Comparison of ENCODE assay signal across 11 mouse cellular contexts in genomic region chr4:154425284-154425683, GRCm38 (mm10).
DNase-seq lines count a peak whose midpoint lies in the region; ATAC-seq and TF ChIP-seq lines count a peak whose summit lies in the region.
"Had no signal": no experiment of that assay in that cellular context is flagged by ENCODE, and none has a peak within 500 bp of the region (broad histone marks: within the 10 kb centered on the region; RNA-seq: fewer than 3 reads in every experiment).

No protein-coding gene starts in this region.

- no peak for TF ChIP-seq CTCF in embryonic fibroblast, embryonic 13.5 days (IDR thresholded peaks at IDR 0.05; ENCODE audit: borderline replicate concordance, insufficient read depth, low read length)

- WGBS in limb, embryonic 13.5 days, result 38% methylated on average over 17 of the region's 17 CpGs

- peak overlapping the region; percentile 88 for H3K27ac ChIP-seq in embryonic fibroblast, embryonic 13.5 days (ENCODE audit: insufficient read depth, low read length)
- H3K27ac ChIP-seq in limb, embryonic 13.5 days, result peak overlapping the region; percentile 52; the same call in 1 of the 2 replicates
- H3K27ac ChIP-seq: liver, embryonic 12.5 days; midbrain, embryonic 12.5 days had no signal

- peaks cover 22% of the 10 kb centered on the region for H3K4me1 ChIP-seq in embryonic fibroblast, embryonic 13.5 days (ENCODE audit: control insufficient read depth, insufficient read depth, low read length)
- peaks cover 60% of the 10 kb centered on the region for H3K4me1 ChIP-seq in limb, embryonic 13.5 days

- no peak for TF ChIP-seq POLR2A in embryonic fibroblast, embryonic 13.5 days (IDR thresholded peaks at IDR 0.05; ENCODE audit: low read depth, low read length)

- peaks cover 15% of the 10 kb centered on the region for H3K27me3 ChIP-seq in limb, embryonic 13.5 days

- no peak overlapping the region; the same call in 1 of the 2 replicates for H3K9ac ChIP-seq in limb, embryonic 13.5 days
- H3K9ac ChIP-seq: liver, embryonic 12.5 days; midbrain, embryonic 12.5 days had no signal

- ATAC-seq in limb, embryonic 13.5 days (ENCODE audit: low FRiP score, low read depth), result no peak
- no peak for ATAC-seq in monocyte, adult 5-6 weeks (replicated peaks; ENCODE audit: insufficient number of reproducible peaks, low FRiP score, low TSS enrichment, poor library complexity, severe bottlenecking)
- ATAC-seq: liver, embryonic 12.5 days had no signal

- H3K36me3 ChIP-seq in limb, embryonic 13.5 days, result peaks cover under 1% of the 10 kb centered on the region; the same call in 1 of the 2 replicates
- H3K36me3 ChIP-seq: liver, embryonic 12.5 days; midbrain, embryonic 12.5 days had no signal

- peak overlapping the region; percentile 27; the same call in 1 of the 2 replicates for H3K4me2 ChIP-seq in limb, embryonic 13.5 days (replicated peaks)
- H3K4me2 ChIP-seq: liver, embryonic 12.5 days; midbrain, embryonic 12.5 days had no signal

- peak; percentile 55 for DNase-seq in left cerebral cortex, adult 18-20 months (ENCODE audit: low spot score in 2 of 2)
- DNase-seq in left cerebral cortex, adult 11 months (ENCODE audit: low spot score), result no peak
- peak; percentile 21 to 24 for DNase-seq in adrenal gland, adult 18-20 months (ENCODE audit: low spot score in 2 of 2)
- no peak for DNase-seq in cerebellum, adult 9-11 months
- DNase-seq: cerebellum, adult 9-10 months; kidney, adult 8-10 months had no signal

- H3K4me3 ChIP-seq in embryonic fibroblast, embryonic 13.5 days (ENCODE audit: insufficient read depth, low read length), result no peak overlapping the region
- no peak overlapping the region for H3K4me3 ChIP-seq in limb, embryonic 13.5 days
- H3K4me3 ChIP-seq: liver, embryonic 12.5 days; midbrain, embryonic 12.5 days had no signal

- no peaks in the 10 kb centered on the region for H3K9me3 ChIP-seq in limb, embryonic 13.5 days
- H3K9me3 ChIP-seq: liver, embryonic 12.5 days; midbrain, embryonic 12.5 days had no signal

Comparison
In these comparisons a context has a peak if more than half of its experiments do, and no peak if none do; other contexts are left out.
1. DNase-seq: peak in left cerebral cortex, adult 18-20 months (2 of 2) and adrenal gland, adult 18-20 months (2 of 2); none in left cerebral cortex, adult 11 months (single experiment) and cerebellum, adult 9-11 months (single experiment).